Mouse (Mus musculus): ENCODE measurements around the gene Tmub1. TPM values are rescaled to one million over a fixed set of nuclear protein-coding genes. Genes with fewer than 3 reads are reported as not detected.
A peak's percentile ranks its signal among the peaks of the same experiment; 100 is the strongest.

Tmub1 gene
- polyA plus RNA-seq, 1 experiment from 2014 or later = 33.1 TPM

- no peak overlapping the region for H3K4me2 ChIP-seq (ENCODE audit: low read depth)
- no peak overlapping the region for H3K27ac ChIP-seq (ENCODE audit: low read depth, low read length)
- H3K9me3 ChIP-seq (ENCODE audit: control insufficient read depth, low read length) = no peaks in the 10 kb centered on the region
- 23% methylated on average over 11 of the region's 11 CpGs for WGBS
- no peaks in the 10 kb centered on the region for H3K27me3 ChIP-seq (ENCODE audit: control insufficient read depth, insufficient read depth, low read length)
- ATAC-seq (ENCODE audit: insufficient read depth, low FRiP score, low TSS enrichment) = peak; percentile 32; the same call in 1 of the 2 replicates
- peaks cover 12% of the 10 kb centered on the region for H3K4me1 ChIP-seq (ENCODE audit: control insufficient read depth, insufficient read depth, low read length)
- H3K36me3 ChIP-seq (ENCODE audit: control insufficient read depth, insufficient read depth, low read length) = peaks cover 23% of the 10 kb centered on the region
- peak; percentile 79 for DNase-seq (ENCODE audit: low spot score)
- H3K9ac ChIP-seq (ENCODE audit: low read length) = no peak overlapping the region
- H3K4me3 ChIP-seq (ENCODE audit: low read depth, low read length) = no peak overlapping the region
Measured at GRCm38 (mm10) chr5:24483326-24483725, 35.7 kb upstream of the Tmub1 start.

GRCm38 (mm10) chr5:24482247-24483079, 34.8 kb upstream of the Tmub1 start:
- Histone ChIP-seq H3K9ac (ENCODE audit: low read length) (no peak overlapping the region), H3K27me3 (ENCODE audit: control insufficient read depth, insufficient read depth, low read length) (no peaks in the 10 kb centered on the region), H3K4me2 (ENCODE audit: low read depth) (no peak overlapping the region), H3K27ac (ENCODE audit: low read depth, low read length) (no peak overlapping the region), H3K4me3 (ENCODE audit: low read depth, low read length) (no peak overlapping the region), H3K4me1 (ENCODE audit: control insufficient read depth, insufficient read depth, low read length) (peaks cover 9% of the 10 kb centered on the region), H3K9me3 (ENCODE audit: control insufficient read depth, low read length) (no peaks in the 10 kb centered on the region), H3K36me3 (ENCODE audit: control insufficient read depth, insufficient read depth, low read length) (peaks cover 23% of the 10 kb centered on the region)
- WGBS = 53% methylated on average over 40 of the region's 41 CpGs
- DNase-seq (ENCODE audit: low spot score) (no peak), ATAC-seq (ENCODE audit: insufficient read depth, low FRiP score, low TSS enrichment) (no peak)

GRCm38 (mm10) chr5:24481647-24482046, 34.0 kb upstream of the Tmub1 start:
- Histone ChIP-seq H3K4me2 (ENCODE audit: low read depth) (no peak overlapping the region), H3K27ac (ENCODE audit: low read depth, low read length) (no peak overlapping the region), H3K4me3 (ENCODE audit: low read depth, low read length) (no peak overlapping the region), H3K4me1 (ENCODE audit: control insufficient read depth, insufficient read depth, low read length) (peaks cover 9% of the 10 kb centered on the region), H3K9ac (ENCODE audit: low read length) (no peak overlapping the region), H3K9me3 (ENCODE audit: control insufficient read depth, low read length) (no peaks in the 10 kb centered on the region), H3K27me3 (ENCODE audit: control insufficient read depth, insufficient read depth, low read length) (no peaks in the 10 kb centered on the region), H3K36me3 (ENCODE audit: control insufficient read depth, insufficient read depth, low read length) (peaks cover 21% of the 10 kb centered on the region)
- 0% methylated on average over 3 of the region's 4 CpGs for WGBS
- ATAC-seq (ENCODE audit: insufficient read depth, low FRiP score, low TSS enrichment) (peak; percentile 14; the same call in 1 of the 2 replicates), DNase-seq (ENCODE audit: low spot score) (peak; percentile 83)

- WGBS = 81% methylated on average over 9 of the region's 9 CpGs
- Histone ChIP-seq H3K9me3 (ENCODE audit: control insufficient read depth, low read length) (no peaks in the 10 kb centered on the region), H3K4me2 (ENCODE audit: low read depth) (no peak overlapping the region), H3K4me1 (ENCODE audit: control insufficient read depth, insufficient read depth, low read length) (peaks cover 17% of the 10 kb centered on the region), H3K27me3 (ENCODE audit: control insufficient read depth, insufficient read depth, low read length) (peaks cover 27% of the 10 kb centered on the region), H3K9ac (ENCODE audit: low read length) (no peak overlapping the region), H3K4me3 (ENCODE audit: low read depth, low read length) (no peak overlapping the region), H3K27ac (ENCODE audit: low read depth, low read length) (no peak overlapping the region), H3K36me3 (ENCODE audit: control insufficient read depth, insufficient read depth, low read length) (peaks cover 19% of the 10 kb centered on the region)
- no peak for ATAC-seq (ENCODE audit: insufficient read depth, low FRiP score, low TSS enrichment)
- no peak for DNase-seq (ENCODE audit: low spot score)
Measured at GRCm38 (mm10) chr5:24477909-24478308, 30.3 kb upstream of the Tmub1 start.

DNA sequence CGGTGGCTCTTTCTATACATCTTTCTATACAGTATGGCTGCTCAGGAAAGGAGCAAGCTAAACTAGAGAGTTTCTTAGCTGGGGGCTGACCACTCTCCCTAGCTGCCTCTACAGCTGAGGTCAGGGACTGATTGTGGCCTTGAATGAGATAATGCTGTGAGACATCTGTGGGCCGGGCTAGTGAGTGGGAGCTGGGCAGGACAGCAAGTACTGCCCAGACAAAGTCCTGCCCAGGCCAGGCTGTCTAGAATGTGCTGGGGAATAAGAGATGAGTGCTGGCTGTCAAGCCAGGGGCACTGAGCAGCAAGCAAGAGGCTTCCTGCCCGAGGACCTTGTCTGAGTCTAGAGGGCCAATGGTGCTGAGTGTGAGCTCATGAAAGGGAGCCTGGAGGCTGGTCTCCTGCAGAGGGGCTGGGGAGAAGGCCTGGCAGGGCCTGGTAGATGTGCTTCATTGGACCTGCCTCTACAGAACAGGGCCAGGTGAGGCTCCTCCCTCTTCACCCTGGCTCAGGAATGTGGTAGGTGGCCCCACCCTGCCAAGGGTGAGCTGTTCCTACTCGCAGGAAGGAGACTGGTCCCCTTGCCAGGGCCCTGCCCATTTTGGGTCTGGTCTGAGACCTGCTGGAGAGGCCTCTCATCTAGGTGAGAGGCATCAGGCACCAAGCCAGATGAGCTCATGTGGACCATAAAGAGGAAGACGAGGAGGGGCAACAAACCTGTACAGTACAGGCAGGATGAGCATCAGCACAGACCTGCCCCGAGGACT, 28.0 kb upstream of the Tmub1 start:
- ATAC-seq (ENCODE audit: insufficient read depth, low FRiP score, low TSS enrichment) = no peak
- Histone ChIP-seq H3K36me3 (ENCODE audit: control insufficient read depth, insufficient read depth, low read length) (peaks cover 10% of the 10 kb centered on the region), H3K4me1 (ENCODE audit: control insufficient read depth, insufficient read depth, low read length) (peaks cover 17% of the 10 kb centered on the region), H3K4me2 (ENCODE audit: low read depth) (no peak overlapping the region), H3K9me3 (ENCODE audit: control insufficient read depth, low read length) (no peaks in the 10 kb centered on the region), H3K27me3 (ENCODE audit: control insufficient read depth, insufficient read depth, low read length) (peaks cover 31% of the 10 kb centered on the region), H3K27ac (ENCODE audit: low read depth, low read length) (no peak overlapping the region), H3K4me3 (ENCODE audit: low read depth, low read length) (no peak overlapping the region), H3K9ac (ENCODE audit: low read length) (no peak overlapping the region)
- DNase-seq (ENCODE audit: low spot score) = no peak
- 87% methylated on average over 6 of the region's 6 CpGs for WGBS

- H3K4me1 ChIP-seq (ENCODE audit: control insufficient read depth, insufficient read depth, low read length) = peaks cover 17% of the 10 kb centered on the region
- peak overlapping the region; percentile 19; the same call in 1 of the 2 replicates for H3K9ac ChIP-seq (ENCODE audit: low read length)
Measured at GRCm38 (mm10) chr5:24474723-24475261, 27.1 kb upstream of the Tmub1 start.

DNA sequence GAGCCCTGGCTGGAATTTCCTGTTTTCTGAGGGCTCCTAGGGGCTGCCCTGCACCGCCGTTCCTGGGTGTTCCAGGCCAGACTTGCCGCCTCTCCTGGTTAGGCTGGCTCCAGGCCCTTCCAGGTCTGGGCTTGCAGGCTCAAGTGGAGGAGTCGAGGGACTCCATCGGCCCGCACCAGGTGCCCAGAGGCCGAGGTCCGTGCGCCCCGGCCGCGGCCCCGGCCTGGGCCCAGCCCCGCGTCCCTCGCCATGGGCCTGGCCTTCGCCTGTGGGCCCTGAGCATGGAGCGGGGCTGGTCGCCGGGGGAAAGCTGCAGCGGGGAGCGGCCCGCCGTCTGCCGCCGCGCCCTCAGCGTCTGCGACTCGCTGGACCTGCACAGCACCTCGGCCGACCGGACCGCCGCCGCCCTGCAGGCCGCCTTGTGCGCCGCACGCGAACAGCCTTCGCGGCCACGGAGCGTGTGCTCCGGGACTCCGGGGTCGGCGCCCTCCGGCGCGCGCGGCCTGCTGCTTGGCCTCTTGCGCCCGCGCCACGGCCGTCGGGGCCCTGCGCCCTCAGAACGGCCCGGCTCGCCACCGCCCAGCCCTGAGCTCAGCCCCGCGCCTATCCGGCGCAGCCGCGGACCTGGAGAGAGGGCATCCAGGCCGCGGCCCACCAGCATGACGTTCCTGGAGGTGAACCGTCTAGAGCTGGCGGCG, 26.5 kb upstream of the Tmub1 start:
- under 1% methylated on average over 70 of the region's 77 CpGs for WGBS
- DNase-seq (ENCODE audit: low spot score) = no peak
- peak overlapping the region; percentile 41 for H3K4me2 ChIP-seq (ENCODE audit: low read depth)
- no peak overlapping the region for H3K27ac ChIP-seq (ENCODE audit: low read depth, low read length)
- peak overlapping the region; percentile 19 for H3K9ac ChIP-seq (ENCODE audit: low read length)
- H3K4me1 ChIP-seq (ENCODE audit: control insufficient read depth, insufficient read depth, low read length) = peaks cover 17% of the 10 kb centered on the region
- H3K36me3 ChIP-seq (ENCODE audit: control insufficient read depth, insufficient read depth, low read length) = peaks cover 3% of the 10 kb centered on the region; the same call in 1 of the 2 replicates
- H3K27me3 ChIP-seq (ENCODE audit: control insufficient read depth, insufficient read depth, low read length) = peaks cover 31% of the 10 kb centered on the region
- no peaks in the 10 kb centered on the region for H3K9me3 ChIP-seq (ENCODE audit: control insufficient read depth, low read length)
- H3K4me3 ChIP-seq (ENCODE audit: low read depth, low read length) = peak overlapping the region; percentile 34
- no peak; the same call in 1 of the 2 replicates for ATAC-seq (ENCODE audit: insufficient read depth, low FRiP score, low TSS enrichment)

More at GRCm38 (mm10) chr5:24474723-24475261, 27.1 kb upstream of the Tmub1 start:
- H3K27ac ChIP-seq (ENCODE audit: low read depth, low read length) = no peak overlapping the region
- H3K27me3 ChIP-seq (ENCODE audit: control insufficient read depth, insufficient read depth, low read length) = peaks cover 31% of the 10 kb centered on the region
- H3K4me3 ChIP-seq (ENCODE audit: low read depth, low read length) = peak overlapping the region; percentile 34
- DNase-seq (ENCODE audit: low spot score) (peak; percentile 57), ATAC-seq (ENCODE audit: insufficient read depth, low FRiP score, low TSS enrichment) (no peak)
- 2% methylated on average over 67 of the region's 67 CpGs for WGBS
- H3K36me3 ChIP-seq (ENCODE audit: control insufficient read depth, insufficient read depth, low read length) = peaks cover 5% of the 10 kb centered on the region
- peak overlapping the region; percentile 41 for H3K4me2 ChIP-seq (ENCODE audit: low read depth)
- H3K9me3 ChIP-seq (ENCODE audit: control insufficient read depth, low read length) = no peaks in the 10 kb centered on the region

- ATAC-seq (ENCODE audit: insufficient read depth, low FRiP score, low TSS enrichment) = no peak
- Histone ChIP-seq H3K4me3 (ENCODE audit: low read depth, low read length) (no peak overlapping the region), H3K27ac (ENCODE audit: low read depth, low read length) (no peak overlapping the region), H3K9me3 (ENCODE audit: control insufficient read depth, low read length) (no peaks in the 10 kb centered on the region), H3K9ac (ENCODE audit: low read length) (no peak overlapping the region), H3K4me2 (ENCODE audit: low read depth) (no peak overlapping the region), H3K4me1 (ENCODE audit: control insufficient read depth, insufficient read depth, low read length) (peaks cover 17% of the 10 kb centered on the region), H3K36me3 (ENCODE audit: control insufficient read depth, insufficient read depth, low read length) (no peaks in the 10 kb centered on the region; the same call in 1 of the 2 replicates), H3K27me3 (ENCODE audit: control insufficient read depth, insufficient read depth, low read length) (peaks cover 31% of the 10 kb centered on the region)
- no peak for DNase-seq (ENCODE audit: low spot score)
- 28% methylated on average over 6 of the region's 7 CpGs for WGBS
Measured at GRCm38 (mm10) chr5:24472884-24473619, 25.4 kb upstream of the Tmub1 start.

Measured in neural tube, embryonic 11.5 days (tissue).